Mouse (Mus musculus): Measurements from ENCODE around the gene Olfr522. TPM values are rescaled to one million over a fixed set of nuclear protein-coding genes. Genes with fewer than 3 reads are reported as not detected.
"Not testable (repeated sequence)": the region's sequence is repeated elsewhere in the genome, so short reads cannot be mapped to it uniquely, and the experiment has no call there.

The Olfr522 gene
- total and polyA plus RNA-seq, 2 experiments from 2014 or later: not detected

DNA sequence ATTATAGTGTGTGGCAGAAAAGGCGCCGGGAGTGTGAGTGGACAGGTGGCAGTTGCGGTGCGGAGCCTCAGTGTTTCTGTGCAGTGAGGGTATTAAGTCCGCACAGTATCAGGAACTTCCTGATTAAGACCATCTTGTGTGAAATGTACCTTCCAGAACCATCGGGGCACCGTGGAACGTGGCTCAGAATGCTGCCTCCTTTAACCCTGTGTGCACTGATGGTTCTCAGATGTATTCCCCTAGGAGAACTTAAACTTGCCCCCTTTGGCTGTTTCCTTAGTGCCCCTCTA lies 26.6 kb downstream of the Olfr522 start:
- DNase-seq (no peak), ATAC-seq (no peak)
- Histone ChIP-seq H3K9me3 (ENCODE audit: low read length) (no peaks in the 10 kb centered on the region), H3K4me2 (ENCODE audit: low read depth) (peak overlapping the region; percentile 79), H3K4me3 (ENCODE audit: low read depth, low read length) (peak overlapping the region; percentile 70), H3K4me1 (ENCODE audit: insufficient read depth) (peaks cover 4% of the 10 kb centered on the region; the same call in 1 of the 2 replicates), H3K9ac (peak overlapping the region; percentile 81), H3K36me3 (ENCODE audit: insufficient read depth) (no peaks in the 10 kb centered on the region), H3K27me3 (ENCODE audit: insufficient read depth, low read length) (no peaks in the 10 kb centered on the region), H3K27ac (ENCODE audit: low read depth, low read length) (peak overlapping the region; percentile 89)
- no peak for TF ChIP-seq CTCF (IDR thresholded peaks at IDR 0.05; ENCODE audit: low read depth)
- WGBS: 3% methylated on average over 8 of the region's 8 CpGs

- Histone ChIP-seq H3K4me1 (ENCODE audit: insufficient read depth) (peaks cover 4% of the 10 kb centered on the region; the same call in 1 of the 2 replicates), H3K4me2 (ENCODE audit: low read depth) (peak within 1 kb of the TSS; percentile 79), H3K4me3 (ENCODE audit: low read depth, low read length) (peak within 1 kb of the TSS; percentile 70), H3K27me3 (ENCODE audit: insufficient read depth, low read length) (no peaks in the 10 kb centered on the region), H3K9ac (peak within 1 kb of the TSS; percentile 81), H3K27ac (ENCODE audit: low read depth, low read length) (peak within 1 kb of the TSS; percentile 89), H3K36me3 (ENCODE audit: insufficient read depth) (no peaks in the 10 kb centered on the region), H3K9me3 (ENCODE audit: low read length) (no peaks in the 10 kb centered on the region)
- 2% methylated on average over 39 of the region's 39 CpGs for WGBS
- TF ChIP-seq CTCF (IDR thresholded peaks at IDR 0.05; ENCODE audit: low read depth): no peak
- ATAC-seq (peak; percentile 99), DNase-seq (peak; percentile 98)
Measured at GRCm38 (mm10) chr7:140137135-140138020, 27.2 kb downstream of the Olfr522 start, which contains the start of gene Mtg1. TSS of gene Mtg1 (plus strand) at chr7:140137564.

DNA sequence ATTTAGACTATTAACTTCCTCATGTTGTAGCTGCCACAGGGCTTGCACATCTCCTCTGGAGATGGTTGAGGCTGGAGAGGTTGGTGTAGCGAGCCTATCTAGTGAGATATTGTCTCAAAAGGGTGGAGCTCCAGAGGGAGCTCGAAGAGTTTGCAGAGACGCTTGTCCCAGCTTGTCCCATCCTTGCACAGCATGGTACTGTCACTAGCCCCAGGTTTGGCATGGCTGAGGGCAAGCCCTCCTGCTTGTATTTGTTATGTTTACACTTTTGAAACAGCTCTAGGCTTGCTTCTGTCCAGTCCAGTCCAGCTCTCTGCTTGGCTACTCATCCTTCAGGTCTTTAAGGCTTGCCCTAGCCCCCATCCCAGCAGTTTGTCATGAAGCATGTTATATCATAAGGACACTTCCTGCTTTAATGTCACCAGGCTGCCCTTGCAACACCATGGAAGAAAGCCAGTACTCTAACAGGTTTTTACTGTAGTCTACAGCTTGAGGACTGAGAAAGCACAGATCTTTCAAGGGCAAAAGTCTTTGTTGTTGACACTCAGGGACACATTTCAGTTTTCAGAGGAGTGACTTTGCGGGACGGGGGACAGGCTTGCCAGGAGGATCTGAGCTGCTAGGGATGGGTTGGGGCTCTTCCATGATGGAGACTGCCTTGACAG lies 29.3 kb downstream of the Olfr522 start:
- H3K9me3 ChIP-seq (ENCODE audit: low read length): no peaks in the 10 kb centered on the region
- 88% methylated on average over 5 of the region's 5 CpGs for WGBS
- no peak overlapping the region for H3K27ac ChIP-seq (ENCODE audit: low read depth, low read length)
- no peak overlapping the region for H3K9ac ChIP-seq
- H3K4me3 ChIP-seq (ENCODE audit: low read depth, low read length): no peak overlapping the region
- DNase-seq (no peak), ATAC-seq (no peak)
- H3K27me3 ChIP-seq (ENCODE audit: insufficient read depth, low read length): no peaks in the 10 kb centered on the region
- peaks cover 4% of the 10 kb centered on the region; the same call in 1 of the 2 replicates for H3K4me1 ChIP-seq (ENCODE audit: insufficient read depth)
- TF ChIP-seq CTCF (IDR thresholded peaks at IDR 0.05; ENCODE audit: low read depth): no peak
- H3K36me3 ChIP-seq (ENCODE audit: insufficient read depth): no peaks in the 10 kb centered on the region
- no peak overlapping the region for H3K4me2 ChIP-seq (ENCODE audit: low read depth)

GRCm38 (mm10) chr7:140134033-140134432 lies 30.5 kb downstream of the Olfr522 start:
- 93% methylated on average over 5 of the region's 7 CpGs for WGBS
- not testable (repeated sequence) for DNase-seq; ATAC-seq; H3K4me1 ChIP-seq (ENCODE audit: insufficient read depth); H3K4me3 ChIP-seq (ENCODE audit: low read depth, low read length); H3K36me3 ChIP-seq (ENCODE audit: insufficient read depth); H3K27me3 ChIP-seq (ENCODE audit: insufficient read depth, low read length); H3K27ac ChIP-seq (ENCODE audit: low read depth, low read length); H3K9me3 ChIP-seq (ENCODE audit: low read length); H3K4me2 ChIP-seq (ENCODE audit: low read depth); H3K9ac ChIP-seq

DNA sequence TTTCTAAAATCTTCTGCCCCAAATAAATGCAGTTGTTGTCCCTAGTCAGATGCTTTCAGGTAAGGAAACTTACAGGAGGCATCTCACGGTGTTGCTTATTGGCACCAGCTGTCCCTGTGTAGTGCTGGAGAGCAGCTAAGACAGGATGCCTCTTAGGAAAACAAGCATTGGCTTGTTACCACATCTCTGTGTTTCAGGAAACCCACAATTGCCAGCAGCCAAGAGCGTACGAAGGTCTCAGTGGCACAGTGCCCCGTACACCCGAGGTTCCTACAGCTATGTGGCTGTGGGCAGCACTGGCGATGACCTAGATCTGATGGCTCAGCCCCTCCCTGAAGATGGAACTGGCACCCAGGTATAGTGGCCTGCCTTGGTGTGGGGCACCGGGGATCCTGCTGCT lies 32.4 kb downstream of the Olfr522 start:
- H3K4me1 ChIP-seq (ENCODE audit: insufficient read depth); H3K4me2 ChIP-seq (ENCODE audit: low read depth); H3K9me3 ChIP-seq (ENCODE audit: low read length); H3K36me3 ChIP-seq (ENCODE audit: insufficient read depth); H3K27me3 ChIP-seq (ENCODE audit: insufficient read depth, low read length); ATAC-seq; DNase-seq; H3K9ac ChIP-seq; H3K4me3 ChIP-seq (ENCODE audit: low read depth, low read length); H3K27ac ChIP-seq (ENCODE audit: low read depth, low read length): not testable (repeated sequence)
- WGBS: 91% methylated on average over 7 of the region's 7 CpGs

- no peak overlapping the region for H3K4me3 ChIP-seq (ENCODE audit: low read depth, low read length)
- ATAC-seq: no peak
- H3K27ac ChIP-seq (ENCODE audit: low read depth, low read length): no peak overlapping the region
- H3K36me3 ChIP-seq (ENCODE audit: insufficient read depth): no peaks in the 10 kb centered on the region
- no peaks in the 10 kb centered on the region for H3K27me3 ChIP-seq (ENCODE audit: insufficient read depth, low read length)
- 97% methylated on average over 2 of the region's 2 CpGs for WGBS
- 0 out of 2 replicates have a peak, but pooled peaks cover 3% of the 10 kb centered on the region for H3K4me1 ChIP-seq (ENCODE audit: insufficient read depth)
- no peak for TF ChIP-seq CTCF (IDR thresholded peaks at IDR 0.05; ENCODE audit: low read depth)
- no peaks in the 10 kb centered on the region for H3K9me3 ChIP-seq (ENCODE audit: low read length)
- no peak overlapping the region for H3K9ac ChIP-seq
- no peak overlapping the region for H3K4me2 ChIP-seq (ENCODE audit: low read depth)
- DNase-seq: no peak
Measured at GRCm38 (mm10) chr7:140127911-140128310, 36.7 kb downstream of the Olfr522 start.

DNA sequence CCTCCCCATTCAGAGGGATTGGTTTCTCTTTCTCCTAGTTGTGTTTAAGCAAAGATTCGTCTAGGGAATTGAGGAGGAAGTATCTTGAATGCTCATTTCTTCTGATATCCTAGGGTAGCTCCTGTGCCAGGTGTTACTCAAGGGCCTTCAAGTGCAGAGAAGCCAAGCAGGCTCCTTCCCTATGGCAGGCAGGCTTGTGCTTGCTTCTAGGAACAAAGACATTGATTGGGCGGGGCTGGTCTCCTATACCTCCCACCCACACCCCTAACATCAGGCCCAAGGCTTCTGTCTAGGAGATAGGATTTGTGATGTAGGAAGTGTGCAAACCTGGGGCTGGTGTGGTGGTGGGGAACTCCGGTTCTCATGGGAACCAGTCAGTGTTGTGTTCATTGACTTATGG lies 37.6 kb downstream of the Olfr522 start:
- H3K27ac ChIP-seq (ENCODE audit: low read depth, low read length): no peak overlapping the region
- 80% methylated on average over 3 of the region's 3 CpGs for whole genome bisulfite sequencing
- no peak for DNase-seq
- H3K27me3 ChIP-seq (ENCODE audit: insufficient read depth, low read length): no peaks in the 10 kb centered on the region
- H3K36me3 ChIP-seq (ENCODE audit: insufficient read depth): no peaks in the 10 kb centered on the region
- 0 out of 2 replicates have a peak, but pooled peaks cover 3% of the 10 kb centered on the region for H3K4me1 ChIP-seq (ENCODE audit: insufficient read depth)
- no peaks in the 10 kb centered on the region for H3K9me3 ChIP-seq (ENCODE audit: low read length)
- TF ChIP-seq CTCF (IDR thresholded peaks at IDR 0.05; ENCODE audit: low read depth): no peak
- no peak overlapping the region for H3K4me2 ChIP-seq (ENCODE audit: low read depth)
- no peak overlapping the region for H3K4me3 ChIP-seq (ENCODE audit: low read depth, low read length)
- H3K9ac ChIP-seq: no peak overlapping the region
- no peak for ATAC-seq
